Mouse (Mus musculus) lung, embryonic 16.5 days (tissue): ENCODE data around the gene Ager. TPM values are rescaled to one million over a fixed set of nuclear protein-coding genes. Genes with fewer than 3 reads are reported as not detected.
A peak's percentile ranks its signal among the peaks of the same experiment; 100 is the strongest.

Experiments
- ATAC-seq: fragments of 200-750 bp; cut with Nextera tagmentation; 2 replicates; pipeline ENCODE4 v1.8.0; 2017; ENCODE audit warnings: low read depth, mild to moderate bottlenecking, moderate library complexity
- H3K27ac ChIP-seq: fragments of 300-500 bp; sonication (generic); 2 replicates; pipeline ENCODE4 v1.5.1; 2014; ENCODE audit warnings: mild to moderate bottlenecking, control low read depth, low read length
- H3K27me3 ChIP-seq: fragments of 300-500 bp; sonication (generic); 2 replicates; pipeline ENCODE4 v1.6.1; 2014; ENCODE audit warnings: low read depth, low read length, mixed read lengths; ENCODE audit not compliant: control insufficient read depth, insufficient read depth
- H3K36me3 ChIP-seq: fragments of 300-500 bp; sonication (generic); 2 replicates; pipeline ENCODE4 v1.6.1; 2014; ENCODE audit warnings: low read length; ENCODE audit not compliant: control insufficient read depth, insufficient read depth
- H3K4me1 ChIP-seq: fragments of 300-500 bp; sonication (generic); replicated peaks from 2 replicates; pipeline ENCODE4 v1.6.1; 2014; ENCODE audit warnings: low read length, mixed read lengths; ENCODE audit not compliant: control insufficient read depth, insufficient read depth
- H3K4me2 ChIP-seq: fragments of 300-500 bp; sonication (generic); 2 replicates; pipeline ENCODE4 v1.6.1; 2014; ENCODE audit warnings: low read depth, low read length, control low read depth
- H3K4me3 ChIP-seq: fragments of 300-500 bp; sonication (generic); 2 replicates; pipeline ENCODE4 v1.5.1; 2014; ENCODE audit warnings: mild to moderate bottlenecking, low read length, control low read depth
- H3K9ac ChIP-seq: fragments of 300-500 bp; sonication (generic); 2 replicates; pipeline ENCODE4 v1.6.1; 2014; ENCODE audit warnings: low read length, control low read depth
- H3K9me3 ChIP-seq: fragments of 300-500 bp; sonication (generic); 2 replicates; pipeline ENCODE4 v1.6.1; 2016; ENCODE audit warnings: low read length; ENCODE audit not compliant: control insufficient read depth
- WGBS: fragments of 180-500 bp; shearing (Covaris S2); extraction: QIAGEN DNeasy Blood & Tissue Kit; methylation state at CpG from one replicate; pipeline ENCODE4 v1.1.7; 2014; 5-methylcytosine and 5-hydroxymethylcytosine counted together
- polyA plus RNA-seq: library from polyadenylated mRNA; unstranded; fragments of >200 nt; fragmentation: Nextera tagmentation; extraction: Ambion mirVana; gene quantifications from 2 replicates; pipeline ENCODE4 v1.2.1, GENCODE M21; 2015

Gene Ager
- polyA plus RNA-seq, 1 experiment from 2014 or later = 379 TPM

- Histone ChIP-seq H3K27ac (no peak overlapping the region), H3K9me3 (no peaks in the 10 kb centered on the region), H3K4me1 (peaks cover 32% of the 10 kb centered on the region), H3K27me3 (peaks cover 53% of the 10 kb centered on the region), H3K4me2 (peak overlapping the region; percentile 41), H3K9ac (no peak overlapping the region; the same call in 1 of the 2 replicates), H3K4me3 (peak overlapping the region; percentile 19; the same call in 1 of the 2 replicates), H3K36me3 (no peaks in the 10 kb centered on the region)
- ATAC-seq = no peak
- 2% methylated on average over 43 of the region's 48 CpGs for WGBS
Measured at GRCm38 (mm10) chr17:34630761-34631301, 33.2 kb downstream of the Ager start.

GRCm38 (mm10) chr17:34631647-34632046, 34.0 kb downstream of the Ager start:
- Histone ChIP-seq H3K4me3 (peak overlapping the region; percentile 41), H3K36me3 (no peaks in the 10 kb centered on the region), H3K9me3 (no peaks in the 10 kb centered on the region), H3K4me1 (peaks cover 25% of the 10 kb centered on the region), H3K27ac (no peak overlapping the region), H3K9ac (peak overlapping the region; percentile 40), H3K27me3 (peaks cover 53% of the 10 kb centered on the region), H3K4me2 (peak overlapping the region; percentile 60)
- 11% methylated on average over 12 of the region's 12 CpGs for WGBS
- ATAC-seq = no peak

GRCm38 (mm10) chr17:34632261-34632691, 34.6 kb downstream of the Ager start:
- H3K9me3 ChIP-seq = no peaks in the 10 kb centered on the region
- H3K4me3 ChIP-seq = peak overlapping the region; percentile 41
- 1% methylated on average over 26 of the region's 26 CpGs for WGBS
- no peaks in the 10 kb centered on the region for H3K36me3 ChIP-seq
- no peak overlapping the region for H3K27ac ChIP-seq
- H3K9ac ChIP-seq = peak overlapping the region; percentile 40
- peak; percentile 64 for ATAC-seq
- peaks cover 23% of the 10 kb centered on the region for H3K4me1 ChIP-seq
- H3K4me2 ChIP-seq = peak overlapping the region; percentile 60
- H3K27me3 ChIP-seq = peaks cover 53% of the 10 kb centered on the region

- Histone ChIP-seq H3K9me3 (no peaks in the 10 kb centered on the region), H3K4me3 (no peak overlapping the region), H3K27ac (no peak overlapping the region), H3K36me3 (no peaks in the 10 kb centered on the region), H3K27me3 (peaks cover 38% of the 10 kb centered on the region), H3K9ac (no peak overlapping the region), H3K4me2 (no peak overlapping the region), H3K4me1 (peaks cover 12% of the 10 kb centered on the region)
- no peak for ATAC-seq
- 66% methylated on average over 2 of the region's 2 CpGs for WGBS
Measured at GRCm38 (mm10) chr17:34635671-34636070, 38.0 kb downstream of the Ager start.

GRCm38 (mm10) chr17:34637459-34637858, 39.8 kb downstream of the Ager start:
- H3K4me2 ChIP-seq = no peak overlapping the region
- H3K27me3 ChIP-seq = peaks cover 20% of the 10 kb centered on the region
- no peak overlapping the region for H3K27ac ChIP-seq
- no peak for ATAC-seq
- no peaks in the 10 kb centered on the region for H3K4me1 ChIP-seq
- H3K9ac ChIP-seq = no peak overlapping the region
- WGBS = 57% methylated on average over 3 of the region's 3 CpGs
- no peaks in the 10 kb centered on the region for H3K9me3 ChIP-seq
- no peaks in the 10 kb centered on the region for H3K36me3 ChIP-seq
- H3K4me3 ChIP-seq = no peak overlapping the region

GRCm38 (mm10) chr17:34639461-34640255, 42.0 kb downstream of the Ager start:
- ATAC-seq = no peak
- Histone ChIP-seq H3K36me3 (no peaks in the 10 kb centered on the region), H3K9me3 (no peaks in the 10 kb centered on the region), H3K27me3 (peaks cover 3% of the 10 kb centered on the region; the same call in 1 of the 2 replicates), H3K4me2 (no peak overlapping the region), H3K9ac (no peak overlapping the region), H3K4me1 (0 out of 2 replicates have a peak, but pooled peaks cover 3% of the 10 kb centered on the region), H3K4me3 (no peak overlapping the region), H3K27ac (no peak overlapping the region)
- 75% methylated on average over 7 of the region's 7 CpGs for WGBS

- Histone ChIP-seq H3K36me3 (no peaks in the 10 kb centered on the region), H3K4me3 (no peak overlapping the region), H3K9me3 (no peaks in the 10 kb centered on the region), H3K4me1 (peaks cover 12% of the 10 kb centered on the region; the same call in 1 of the 2 replicates), H3K9ac (0 out of 2 replicates have a peak overlapping the region, but pooled peaks have one; percentile 30), H3K27me3 (no peaks in the 10 kb centered on the region; the same call in 1 of the 2 replicates), H3K27ac (peak overlapping the region; percentile 51; the same call in 1 of the 2 replicates), H3K4me2 (no peak overlapping the region)
- ATAC-seq = peak; percentile 26
- 17% methylated on average over 11 of the region's 11 CpGs for WGBS
Measured at GRCm38 (mm10) chr17:34640778-34641601, 43.3 kb downstream of the Ager start.

GRCm38 (mm10) chr17:34641945-34642344, 44.3 kb downstream of the Ager start:
- no peak for ATAC-seq
- H3K4me1 ChIP-seq = peaks cover 16% of the 10 kb centered on the region; the same call in 1 of the 2 replicates
- H3K4me3 ChIP-seq = no peak overlapping the region
- H3K9ac ChIP-seq = no peak overlapping the region
- H3K9me3 ChIP-seq = no peaks in the 10 kb centered on the region
- no peaks in the 10 kb centered on the region for H3K36me3 ChIP-seq
- no peak overlapping the region for H3K4me2 ChIP-seq
- WGBS = 71% methylated on average over 3 of the region's 3 CpGs
- H3K27me3 ChIP-seq = no peaks in the 10 kb centered on the region; the same call in 1 of the 2 replicates
- no peak overlapping the region for H3K27ac ChIP-seq

- Histone ChIP-seq H3K9me3 (no peaks in the 10 kb centered on the region), H3K9ac (no peak overlapping the region), H3K4me2 (no peak overlapping the region), H3K27me3 (no peaks in the 10 kb centered on the region; the same call in 1 of the 2 replicates), H3K4me3 (no peak overlapping the region), H3K36me3 (no peaks in the 10 kb centered on the region), H3K4me1 (peaks cover 24% of the 10 kb centered on the region), H3K27ac (no peak overlapping the region)
- WGBS = 84% methylated on average over 4 of the region's 4 CpGs
- ATAC-seq = no peak
Measured at GRCm38 (mm10) chr17:34643379-34643778, 45.7 kb downstream of the Ager start.
